Mouse (Mus musculus): ENCODE data around the gene Tctn1. TPM values are rescaled to one million over a fixed set of nuclear protein-coding genes. Genes with fewer than 3 reads are reported as not detected.

Tctn1 gene
- 1 to 10 TPM; 2.8 to 6.3 TPM for total RNA-seq (2021)
- long read RNA-seq, experiment 1, result 0 reads
- long read RNA-seq, experiment 2, result 0 reads

- peak; percentile 93 for DNase-seq
Measured at GRCm38 (mm10) chr5:122263933-122264905, at the start of gene Tctn1. Tctn1 (minus strand) TSS chr5:122264460.

DNA sequence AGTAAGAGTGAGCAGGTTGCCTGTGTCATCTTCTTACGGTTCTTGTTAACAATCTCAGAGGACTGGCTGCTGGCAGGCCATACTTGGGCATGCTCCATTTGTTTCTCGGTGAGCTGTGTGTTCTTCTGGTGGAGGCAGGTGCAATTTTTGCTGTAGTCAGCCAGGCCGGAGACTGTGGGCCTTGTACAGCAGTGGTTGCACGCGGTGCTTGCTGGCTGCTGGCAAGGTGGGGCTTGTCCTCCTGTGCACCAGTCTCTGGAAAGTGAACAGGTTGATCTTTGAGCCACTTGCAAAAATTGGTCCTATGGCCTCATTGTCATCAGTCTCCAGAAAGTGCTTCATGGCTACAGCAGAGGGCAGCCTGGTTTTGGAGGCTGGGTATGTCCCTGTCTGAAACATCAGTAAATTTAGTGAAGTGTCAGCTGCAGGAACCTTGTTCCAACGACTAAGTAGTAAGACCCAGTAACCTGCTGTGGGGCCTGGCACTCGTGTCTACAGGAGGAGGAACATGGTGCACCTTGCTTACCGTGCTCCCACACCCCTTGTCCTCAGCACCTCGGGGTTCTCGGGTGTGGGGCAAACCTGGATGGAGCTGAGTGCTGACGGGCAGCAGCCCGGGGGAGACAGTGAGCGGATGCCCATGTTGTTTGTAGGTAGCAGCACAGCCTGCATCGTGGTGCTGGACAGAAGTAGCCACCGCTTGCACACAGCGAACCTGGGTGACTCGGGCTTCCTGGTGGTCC lies 48.9 kb upstream of the Tctn1 start:
- DNase-seq, result no peak

GRCm38 (mm10) chr5:122312346-122312745 lies 48.1 kb upstream of the Tctn1 start:
- DNase-seq, result no peak

- DNase-seq, result no peak
Measured at GRCm38 (mm10) chr5:122311692-122312091, 47.4 kb upstream of the Tctn1 start.

DNA sequence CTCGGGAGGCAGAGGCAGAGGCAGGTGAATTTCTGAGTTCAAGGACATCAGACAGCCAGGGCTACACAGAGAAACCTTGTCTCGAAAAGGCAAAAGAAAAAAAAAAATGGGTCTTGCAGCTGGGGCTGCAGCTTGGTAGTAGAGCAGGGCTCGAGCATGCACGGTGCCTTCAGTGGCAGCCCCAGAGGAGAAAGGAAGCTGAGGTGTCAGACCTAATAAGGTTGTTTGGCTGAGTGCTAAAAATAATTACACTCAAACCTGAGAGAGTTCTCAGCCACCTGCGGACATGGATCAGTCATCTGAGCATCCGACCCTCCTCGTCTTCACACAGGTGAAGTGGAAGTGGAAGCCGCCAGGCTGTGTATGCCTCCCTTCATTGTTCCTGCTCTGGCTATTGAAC lies 46.4 kb upstream of the Tctn1 start:
- DNase-seq, result no peak

DNA sequence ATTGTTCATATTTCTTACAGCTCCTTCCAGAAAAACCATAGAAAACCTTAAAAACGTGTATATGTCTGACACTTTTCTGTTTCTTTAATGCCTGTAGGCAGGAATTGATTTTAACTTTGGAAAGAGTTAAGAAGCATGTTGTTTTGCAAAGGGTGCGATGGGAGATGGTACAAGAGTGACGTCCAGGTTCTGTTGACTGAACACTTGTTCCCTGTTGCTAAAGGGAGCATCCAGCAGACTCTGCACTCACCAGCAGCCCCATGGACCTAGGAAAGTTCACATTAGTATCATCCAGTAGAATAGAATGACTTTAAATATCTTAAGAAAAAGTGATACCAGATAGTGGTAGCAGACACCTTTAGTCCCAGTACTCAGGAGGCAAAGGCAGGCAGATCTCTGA lies 42.3 kb upstream of the Tctn1 start:
- no peak for DNase-seq

DNA sequence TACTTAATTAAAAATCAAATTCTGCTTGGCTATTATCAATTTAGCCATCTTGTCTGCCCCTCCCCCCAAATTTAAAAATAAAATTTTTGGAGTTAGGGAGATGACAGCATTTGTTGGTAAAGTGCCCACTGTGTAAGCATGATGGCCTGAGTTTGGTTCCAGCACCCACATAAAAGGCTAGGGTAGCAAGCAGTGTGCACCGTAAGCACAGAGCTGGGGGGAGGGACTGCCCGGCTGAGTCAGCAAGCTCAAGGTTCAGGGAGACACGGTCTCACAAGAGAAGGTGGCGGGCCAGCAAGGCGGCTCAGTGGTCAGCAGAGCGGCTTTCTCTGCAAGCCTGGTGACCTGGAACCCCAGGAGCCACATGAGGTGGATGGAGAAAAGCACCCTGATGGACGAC lies 41.2 kb upstream of the Tctn1 start:
- no peak for DNase-seq

DNA sequence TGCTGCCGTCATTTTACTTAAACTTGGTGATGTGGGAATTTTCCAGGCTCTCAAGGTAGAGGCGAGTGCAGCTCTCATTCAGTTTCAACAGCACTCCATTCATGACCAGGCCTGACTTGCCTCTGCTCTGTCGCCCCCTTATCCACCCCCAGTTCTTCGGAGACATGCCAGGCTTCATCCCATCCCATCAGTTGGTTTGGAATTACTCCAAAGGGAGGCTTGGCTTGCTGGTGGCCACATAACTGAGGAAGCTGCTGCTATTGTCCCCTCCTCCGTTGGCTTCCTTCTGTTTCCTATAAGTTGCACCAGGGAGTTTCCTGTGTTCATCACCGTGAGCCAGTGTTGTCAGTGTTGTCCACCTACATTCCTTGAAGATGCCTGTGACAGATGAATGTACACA lies 40.3 kb upstream of the Tctn1 start:
- DNase-seq, result no peak

DNA sequence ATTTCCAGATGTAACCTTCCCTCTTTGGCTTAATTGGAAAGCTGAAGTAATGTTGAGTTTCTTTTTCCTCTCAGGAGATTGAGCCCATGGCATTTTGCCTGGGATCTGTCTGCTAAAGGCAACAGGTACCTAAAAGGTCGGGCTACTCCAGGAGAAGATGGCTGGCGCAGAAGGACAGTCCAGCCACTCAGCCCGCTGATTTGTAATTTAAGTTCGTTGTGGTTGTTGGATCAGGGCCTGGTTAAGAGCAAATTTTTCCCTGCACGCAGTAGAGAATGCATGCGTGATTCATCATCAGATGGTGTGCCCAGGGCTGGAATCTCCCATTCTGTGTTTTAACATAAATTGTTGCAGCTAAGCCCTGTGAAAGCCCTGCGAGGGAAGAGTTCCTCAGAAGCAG lies 39.7 kb upstream of the Tctn1 start:
- no peak for DNase-seq

DNA sequence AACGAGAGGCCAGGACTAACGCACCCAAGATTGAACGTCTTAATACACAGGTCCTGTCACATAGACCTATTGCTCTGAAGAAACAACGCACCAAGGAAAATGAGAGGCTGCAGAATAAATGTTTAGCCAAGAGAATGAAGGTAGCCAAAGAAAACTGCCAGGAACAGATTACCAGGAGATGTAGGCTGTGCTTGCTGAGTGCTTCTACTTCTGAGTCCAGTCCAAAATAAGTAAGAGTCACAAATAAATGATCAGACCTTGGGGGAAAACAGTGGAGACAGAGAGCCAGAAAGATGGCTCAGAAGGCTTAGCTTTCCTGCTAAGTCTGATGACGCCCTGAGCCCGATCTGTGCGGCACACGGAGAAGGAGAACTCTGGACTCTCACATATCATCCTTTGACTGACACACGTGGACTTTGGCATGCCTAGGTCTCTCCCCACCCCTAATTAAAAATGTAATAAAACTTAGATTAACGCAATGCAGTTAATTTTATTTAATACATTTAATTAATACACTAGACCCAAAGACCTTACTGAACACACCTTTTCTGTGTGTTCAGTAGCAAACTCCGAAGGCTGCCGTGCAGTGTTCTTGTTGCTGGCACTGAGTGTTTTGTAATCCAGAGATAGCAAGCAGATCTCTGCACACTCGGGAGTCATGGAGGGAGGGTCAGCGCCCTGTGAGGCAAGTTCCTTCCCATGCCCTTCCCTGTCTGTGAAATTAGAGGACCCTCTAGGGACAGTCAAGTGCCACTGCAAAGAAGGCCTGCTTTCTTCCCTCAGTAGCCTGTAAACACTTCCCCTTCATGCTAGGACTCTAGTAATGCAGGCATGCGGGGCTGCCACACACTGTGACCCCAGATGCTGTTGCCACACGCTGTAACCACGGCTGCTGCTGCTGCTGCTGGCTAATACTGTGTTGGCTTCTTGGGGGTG lies 38.8 kb upstream of the Tctn1 start:
- DNase-seq, result no peak

- no peak for DNase-seq
Measured at GRCm38 (mm10) chr5:122300071-122300518, 35.8 kb upstream of the Tctn1 start.

GRCm38 (mm10) chr5:122295113-122295935 lies 31.1 kb upstream of the Tctn1 start:
- DNase-seq, result no peak

- no peak for DNase-seq
Measured at GRCm38 (mm10) chr5:122294219-122294735, 30.0 kb upstream of the Tctn1 start.

DNA sequence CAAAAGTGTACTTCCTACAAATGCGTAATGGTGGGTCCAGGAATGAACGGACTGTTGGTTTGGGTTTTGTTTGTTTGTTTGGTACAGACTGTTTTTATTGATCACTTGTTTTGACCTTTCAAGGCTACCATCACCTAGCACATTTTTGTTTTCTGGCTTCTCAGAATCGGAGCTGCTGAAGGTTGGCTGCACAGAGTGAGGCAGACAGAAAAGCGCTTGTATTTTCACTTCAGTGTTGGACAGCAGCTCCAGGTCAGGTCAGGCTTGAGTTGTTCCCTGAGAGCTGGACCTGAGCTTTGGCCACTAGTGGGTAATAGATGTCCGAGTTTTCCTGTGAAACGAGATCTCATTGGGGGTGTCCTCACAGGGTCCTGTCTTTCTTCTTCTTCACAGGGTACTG lies 28.9 kb upstream of the Tctn1 start:
- DNase-seq, result no peak

GRCm38 (mm10) chr5:122291553-122292339 lies 27.5 kb upstream of the Tctn1 start:
- no peak for DNase-seq

DNA sequence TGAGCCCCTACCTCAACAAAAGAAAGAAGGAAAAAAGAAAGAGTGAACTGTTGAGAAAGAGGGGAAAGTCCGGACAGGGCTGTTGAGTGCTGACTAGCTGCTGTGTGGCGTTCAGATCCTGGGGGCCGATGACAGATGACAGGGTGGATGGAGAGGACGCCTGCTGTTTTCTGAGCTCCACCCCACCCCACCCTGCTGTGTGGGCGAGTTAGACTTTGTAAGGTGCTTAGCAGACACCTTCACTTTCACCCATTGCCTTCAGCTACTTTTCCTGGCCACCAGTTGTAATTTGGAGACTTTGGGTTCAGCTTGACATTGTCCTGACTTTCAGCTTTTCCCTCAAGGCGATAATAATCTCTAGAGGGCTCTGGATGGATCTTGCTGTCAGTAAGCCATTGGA lies 26.9 kb upstream of the Tctn1 start:
- DNase-seq, result no peak

- DNase-seq, result no peak
Measured at GRCm38 (mm10) chr5:122288147-122288811, 24.0 kb upstream of the Tctn1 start.

DNA sequence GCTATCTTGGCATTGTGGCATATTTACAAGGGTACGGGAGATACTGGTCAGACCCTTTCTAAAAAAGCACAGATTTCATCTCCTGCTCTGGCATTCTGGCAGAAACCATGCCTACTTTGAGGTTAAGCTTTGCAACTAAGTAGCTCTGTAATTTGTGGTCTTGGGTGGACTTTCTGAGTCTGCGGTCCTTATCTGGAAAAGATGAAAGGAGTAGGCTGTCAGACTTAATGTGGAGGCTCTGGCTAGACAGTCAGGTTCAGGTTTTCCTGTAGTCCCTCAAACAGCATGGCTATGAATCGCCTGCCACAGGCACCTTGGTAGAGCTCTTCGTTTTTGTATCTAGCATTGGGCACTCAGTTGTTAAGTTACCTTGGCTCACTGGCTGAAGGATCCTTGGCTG lies 22.8 kb upstream of the Tctn1 start:
- DNase-seq, result no peak

DNA sequence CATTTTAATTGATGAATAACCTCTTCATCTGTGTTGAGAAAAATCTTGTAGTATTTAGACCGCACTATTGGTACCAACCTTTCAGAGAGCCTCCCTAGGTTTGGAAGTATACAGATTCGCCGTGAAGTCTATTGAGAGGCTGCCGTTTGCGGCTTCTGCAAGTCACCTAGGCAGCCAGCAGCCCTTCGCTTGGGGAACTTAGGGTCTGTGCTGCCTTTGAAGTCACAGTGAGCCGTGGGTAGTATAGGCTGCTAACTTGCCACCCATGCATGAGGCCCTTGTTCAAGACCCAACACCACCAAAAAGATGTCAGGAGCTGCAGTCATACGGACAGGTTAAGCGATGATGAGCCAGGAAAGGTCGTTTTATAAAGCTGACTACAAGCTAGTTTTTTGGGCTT lies 21.9 kb upstream of the Tctn1 start:
- DNase-seq, result no peak

- DNase-seq, result no peak
Measured at GRCm38 (mm10) chr5:122285767-122286150, 21.5 kb upstream of the Tctn1 start.
